Mouse (Mus musculus) lung, postnatal 36 days (tissue): ENCODE data around the gene Tmem233.

Experiments used
- DNase-seq: peaks from one replicate; pipeline ENCODE4 v3.0.0; 2022; ENCODE audit warnings: mixed read lengths

Gene Tmem233

DNA sequence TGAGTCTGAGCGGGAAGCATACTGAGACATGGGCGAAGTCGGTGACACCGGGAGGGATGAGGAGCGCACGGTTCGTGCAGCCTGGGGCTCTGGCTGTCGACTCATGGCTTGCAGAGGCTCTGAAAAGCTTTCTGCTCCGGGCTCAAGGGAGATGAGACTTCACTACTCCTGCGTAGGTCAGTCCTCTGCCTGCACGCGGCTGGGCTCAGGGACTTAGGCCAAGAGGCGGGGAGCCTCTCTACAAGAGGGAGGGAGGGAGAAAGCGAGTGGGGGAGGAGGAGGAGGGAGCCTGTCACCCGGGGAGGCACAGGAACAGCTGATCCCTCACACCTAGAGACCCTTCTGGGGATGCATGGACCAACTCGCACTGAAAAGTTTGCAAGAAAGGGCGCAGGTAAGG is at the start of gene Tmem233:
Gene Tmem233, minus strand, starts transcription at position 164 of the 400 bp plus-strand sequence.
- peak; percentile 6 for DNase-seq

GRCm38 (mm10) chr5:116123344-116123743 is 40.3 kb upstream of the Tmem233 start:
- DNase-seq = peak; percentile 85

- peak; percentile 41 for DNase-seq
Observed at GRCm38 (mm10) chr5:116116567-116116966, 33.5 kb upstream of the Tmem233 start.

GRCm38 (mm10) chr5:116116110-116116509 is 33.1 kb upstream of the Tmem233 start:
- no peak for DNase-seq

- no peak for DNase-seq
Observed at GRCm38 (mm10) chr5:116115071-116115834, 32.2 kb upstream of the Tmem233 start.

- DNase-seq = no peak
Observed at GRCm38 (mm10) chr5:116108651-116109050, 25.6 kb upstream of the Tmem233 start.

- DNase-seq = no peak
Observed at GRCm38 (mm10) chr5:116084231-116084630, 1.2 kb upstream of the Tmem233 start.

GRCm38 (mm10) chr5:116082241-116082900 is 673 bp downstream of the Tmem233 start:
- DNase-seq = no peak

- DNase-seq = no peak
Observed at GRCm38 (mm10) chr5:116081616-116082015, 1.4 kb downstream of the Tmem233 start.

- DNase-seq = no peak
Observed at GRCm38 (mm10) chr5:116080736-116081135, 2.3 kb downstream of the Tmem233 start.

- DNase-seq = peak; percentile 43
Observed at GRCm38 (mm10) chr5:116069618-116070017, 13.4 kb downstream of the Tmem233 start.

DNA sequence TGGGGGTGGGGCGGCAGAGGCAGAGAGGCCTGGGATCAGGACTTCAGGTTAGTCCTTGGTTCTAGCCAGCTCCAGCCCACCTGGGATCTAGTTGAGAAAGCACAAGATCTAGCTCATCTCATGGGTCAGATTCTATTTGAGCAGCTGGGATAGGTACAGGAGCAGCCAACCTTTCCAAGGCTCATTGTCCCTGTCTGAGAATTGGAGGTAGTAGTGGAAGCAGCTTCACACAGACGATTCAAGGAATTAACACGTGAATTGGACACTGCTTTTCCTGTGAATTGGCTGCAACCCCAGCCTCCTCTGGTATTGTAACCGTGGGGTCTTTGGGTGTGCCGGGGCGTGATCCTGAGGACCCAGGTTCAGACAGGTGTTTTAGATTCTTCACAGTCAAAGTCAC is 30.2 kb downstream of the Tmem233 start:
- no peak for DNase-seq

GRCm38 (mm10) chr5:116052171-116052570 is 30.9 kb downstream of the Tmem233 start:
- DNase-seq = no peak

DNA sequence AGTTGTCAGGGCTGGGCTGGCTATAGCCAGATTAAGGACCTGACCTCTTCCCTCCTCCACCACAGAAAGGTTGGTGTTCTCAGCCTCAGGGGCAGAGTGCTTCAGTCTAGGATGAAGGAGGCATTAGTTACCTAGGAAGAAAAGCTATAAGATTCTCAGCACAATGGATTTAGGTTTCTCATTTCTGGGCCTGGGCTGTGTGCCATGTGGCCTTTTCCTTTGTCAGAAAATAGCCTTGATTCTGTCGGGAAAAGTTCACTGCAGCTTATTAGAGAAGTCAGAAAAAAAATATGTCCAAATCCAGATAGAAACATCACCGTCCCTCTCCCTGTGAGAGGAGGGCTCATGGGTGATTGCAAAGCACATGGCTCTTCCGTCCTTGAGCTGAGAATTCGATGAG is 33.2 kb downstream of the Tmem233 start:
- no peak for DNase-seq

DNA sequence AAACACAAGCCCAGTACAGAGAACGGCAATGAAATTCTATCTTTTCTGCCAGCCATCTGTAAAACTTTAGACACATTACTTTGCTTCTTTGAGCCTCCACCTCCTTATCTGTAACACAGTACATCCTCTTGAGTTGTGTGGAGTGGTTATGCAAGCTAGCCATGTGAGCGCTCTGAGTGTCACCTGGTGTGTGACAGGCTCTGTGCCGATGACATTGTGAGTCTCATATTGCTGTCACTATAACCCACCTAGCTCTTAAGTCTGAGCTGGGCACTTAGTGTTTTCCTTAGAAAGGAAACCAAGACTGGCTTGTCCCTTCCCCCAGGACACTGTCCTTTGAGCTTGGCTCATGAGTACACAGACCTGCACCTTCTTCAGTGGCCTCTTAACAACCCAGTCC is 34.7 kb downstream of the Tmem233 start:
- no peak for DNase-seq

GRCm38 (mm10) chr5:116046246-116046645 is 36.8 kb downstream of the Tmem233 start:
- no peak for DNase-seq

GRCm38 (mm10) chr5:116045581-116045980 is 37.5 kb downstream of the Tmem233 start:
- DNase-seq = no peak

DNA sequence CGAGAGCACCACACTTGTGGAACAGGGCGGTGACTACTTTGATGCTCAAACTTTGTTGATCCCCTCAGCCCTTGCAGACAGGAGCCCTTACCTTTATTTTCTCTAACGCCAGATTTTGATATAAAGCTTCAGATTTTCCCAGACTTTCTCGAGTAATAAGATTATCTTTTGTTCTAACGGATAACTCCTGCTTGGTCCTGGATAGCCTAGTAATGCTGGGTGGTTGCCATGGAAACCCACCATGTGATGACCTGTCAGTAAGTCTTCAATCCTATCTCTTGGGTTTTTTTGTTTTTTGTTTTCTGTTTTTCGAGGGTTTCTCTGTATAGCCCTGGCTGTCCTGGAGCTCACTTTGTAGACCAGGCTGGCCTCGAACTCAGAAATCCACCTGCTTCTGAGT is 40.8 kb downstream of the Tmem233 start:
- DNase-seq = no peak

DNA sequence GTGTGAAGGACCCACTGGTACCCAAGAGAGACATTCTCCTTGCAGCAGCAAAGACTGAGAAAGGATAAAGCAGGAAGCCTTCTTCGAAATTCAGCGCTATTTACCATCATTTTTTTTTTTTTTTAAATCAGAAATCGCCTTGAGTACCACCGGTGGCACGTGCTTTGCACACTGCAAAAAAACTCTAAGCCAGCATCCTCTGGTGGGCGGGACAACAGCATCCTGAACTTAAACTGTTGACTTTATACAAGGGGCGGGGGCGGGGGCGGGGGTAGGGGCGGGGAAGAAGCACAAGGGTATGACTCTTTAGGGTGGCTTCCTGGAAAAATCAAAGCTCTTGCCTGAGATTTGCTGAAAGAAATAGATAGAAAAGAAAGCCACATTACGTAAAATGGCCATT is 43.3 kb downstream of the Tmem233 start:
- DNase-seq = no peak

GRCm38 (mm10) chr5:116037731-116038130 is 45.3 kb downstream of the Tmem233 start:
- DNase-seq = no peak

DNA sequence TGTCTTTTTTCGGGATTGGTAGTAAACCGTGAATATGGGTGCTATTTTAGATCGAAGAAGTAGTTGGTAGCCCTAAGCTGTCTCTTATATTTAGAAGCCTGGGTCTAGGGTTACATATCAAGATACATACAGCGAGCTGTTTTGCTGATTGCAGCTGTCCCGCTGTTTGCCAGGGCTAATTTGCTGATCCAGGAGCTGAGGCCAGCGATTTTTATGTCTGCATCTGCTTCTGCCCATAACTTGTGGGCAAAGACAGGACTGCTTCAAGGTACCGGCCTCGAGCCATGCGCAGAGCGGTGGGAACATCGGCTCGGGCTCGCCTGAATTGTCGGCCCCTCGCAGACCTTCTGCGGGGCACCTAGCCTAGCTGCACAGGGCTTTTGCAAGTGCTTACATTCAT is 46.6 kb downstream of the Tmem233 start:
- no peak for DNase-seq

DNA sequence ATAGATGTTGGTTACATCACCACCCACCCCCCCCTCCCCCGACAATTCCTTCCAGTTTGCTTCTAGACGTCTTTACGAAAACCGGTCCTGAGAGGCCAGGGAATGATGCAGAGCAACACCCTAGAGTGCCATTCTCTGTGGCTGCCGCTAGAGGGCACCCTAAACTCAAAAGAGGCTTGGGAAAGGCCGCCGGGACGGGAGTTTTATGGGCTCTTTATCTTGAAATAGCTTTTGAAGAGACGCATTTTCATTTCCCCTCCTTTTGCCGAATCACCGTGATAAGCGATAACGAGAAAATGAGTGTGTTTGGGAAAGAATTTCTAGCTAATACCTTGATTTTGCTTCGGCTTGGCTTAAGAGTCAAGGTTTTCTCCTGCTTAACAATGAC is 51.9 kb downstream of the Tmem233 start:
- DNase-seq = peak; percentile 70

GRCm38 (mm10) chr5:116030566-116031189 is 52.4 kb downstream of the Tmem233 start:
- DNase-seq = no peak

GRCm38 (mm10) chr5:116029071-116029470 is 54.0 kb downstream of the Tmem233 start:
- no peak for DNase-seq
